Mouse (Mus musculus) ES-Bruce4 (cell line): Measurements from ENCODE around the gene Ntrk2.

Source experiments
- CTCF ChIP-seq: IDR thresholded peaks from one replicate; pipeline ENCODE4 v1.8.1; 2011; ENCODE audit warnings: low read depth, low read length
- EP300 ChIP-seq: IDR thresholded peaks from 2 replicates; pipeline ENCODE4 v1.6.1; 2011; ENCODE audit warnings: low read depth, low read length; ENCODE audit not compliant: insufficient read depth

DNA sequence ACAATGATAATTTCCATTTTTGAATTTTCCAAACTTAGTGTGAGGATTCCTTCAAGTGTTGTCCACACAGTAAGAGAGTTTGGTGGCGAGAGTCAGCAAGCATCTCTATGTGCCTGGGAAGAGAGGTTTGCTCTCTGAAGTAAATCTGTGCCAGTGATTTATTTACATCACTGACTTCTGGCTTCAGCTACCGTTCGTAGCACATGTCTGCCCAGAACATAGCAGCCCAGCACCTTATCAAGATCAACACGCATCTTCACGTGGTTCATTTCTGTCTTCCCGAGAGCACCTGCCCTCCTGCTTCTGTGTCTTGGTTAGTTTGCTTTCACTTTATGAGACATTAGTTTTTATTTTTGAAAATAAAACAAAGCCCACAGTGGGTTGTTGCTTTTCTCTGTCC is 47.3 kb downstream of the Ntrk2 start:
- TF ChIP-seq CTCF (no peak), EP300 (no peak)
